Mouse (Mus musculus) thymus, postnatal 10 days (tissue): ENCODE results near the gene Olfr1118.
"Not testable (repeated sequence)": the region's sequence is repeated elsewhere in the genome, so short reads cannot be mapped to it uniquely, and the experiment has no call there.

Experiments
- DNase-seq, 2 experiments: peaks; one replicate each; pipeline ENCODE4 v3.0.0; 2021; ENCODE audit warnings: low spot score in 2 of 2

The Olfr1118 gene

GRCm38 (mm10) chr2:87307281-87307680, at the start of gene Olfr1118:
Olfr1118 (plus strand) TSS chr2:87307581.
- no peak for DNase-seq

DNA sequence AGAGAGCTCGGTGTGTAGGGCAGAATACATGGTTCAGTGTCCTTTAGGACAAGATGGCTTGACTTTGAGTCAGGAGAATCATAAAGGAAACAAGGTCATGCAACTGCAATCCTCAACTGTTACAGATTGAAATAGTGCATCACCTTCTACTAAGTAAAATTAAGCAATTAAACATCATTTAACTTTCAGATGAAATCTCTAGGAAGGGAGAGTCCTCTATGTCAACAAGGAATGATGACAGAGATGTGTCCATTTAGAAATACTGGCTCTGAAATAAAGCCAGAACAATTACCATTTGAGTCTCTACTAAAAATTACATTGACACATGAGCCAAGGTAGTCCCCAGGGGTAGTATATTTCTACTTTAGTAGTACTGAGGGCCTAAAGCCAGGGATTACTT, 40.1 kb upstream of the Olfr1118 start, which contains the start of gene Olfr1116:
Gene Olfr1116, plus strand, starts transcription at position 301 of the 400 bp plus-strand sequence.
- DNase-seq: no peak

DNA sequence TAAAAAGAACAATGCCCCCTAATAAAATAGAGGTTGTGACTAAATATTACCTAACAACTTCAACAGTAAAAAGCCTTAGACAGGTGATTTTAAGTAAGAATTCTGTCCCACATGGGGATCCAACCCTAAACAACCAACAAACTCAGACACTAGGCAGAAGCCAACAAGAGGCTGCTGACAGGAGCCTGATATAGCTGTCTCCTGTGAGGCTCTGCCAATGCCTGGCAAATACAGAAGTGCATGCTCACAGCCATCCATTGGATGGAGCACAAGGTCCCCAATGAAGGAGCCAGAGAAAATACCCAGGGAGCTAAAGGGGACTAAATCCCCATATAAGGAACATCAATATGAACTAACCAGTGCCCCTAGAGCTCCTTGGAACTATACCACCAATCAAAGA, 13.4 kb upstream of the Olfr1118 start:
- DNase-seq: not testable (repeated sequence)

GRCm38 (mm10) chr2:87354515-87354914, 47.1 kb downstream of the Olfr1118 start, which contains the start of gene Olfr1120:
Olfr1120 (plus strand) TSS chr2:87354815.
- DNase-seq: no peak

- DNase-seq: not testable (repeated sequence)
Measured at GRCm38 (mm10) chr2:87360121-87360520, 52.7 kb downstream of the Olfr1118 start.
